In genomic region chr17:6920351-6920894, GRCm38 (mm10) we compare ENCODE assay signal across 5 mouse cellular contexts. TPM values are rescaled to one million over a fixed set of nuclear protein-coding genes. Genes with fewer than 3 reads are reported as not detected.
"Had no signal": no experiment of that assay in that cellular context is flagged by ENCODE, and none has a peak within 500 bp of the region (broad histone marks: within the 10 kb centered on the region; RNA-seq: fewer than 3 reads in every experiment).

No protein-coding gene starts in this region.

RNA-seq across cellular contexts. Expression of gene Gm49721, which starts 58.3 kb away (rescaled TPM):
- total RNA-seq: megakaryocyte, adult 5-6 weeks; monocyte, adult 5-6 weeks had no signal
- polyA plus RNA-seq: macrophage; neural tube, embryonic 14.5 days; spleen, adult 2 months had no signal
